Mouse (Mus musculus) T-helper 2 cell (primary cell): ENCODE results near the gene Pax7.

ENCODE experiments used
- in situ Hi-C: fragments of 300-600 bp; cut with MboI, MseI; formaldehyde crosslinking; loops from one replicate; pipeline ENCODE4 v1.15.1; 2025; ENCODE audit warnings: high pct_unique_total_duplicates

The Pax7 gene

GRCm38 (mm10) chr4:139831501-139832230, 1.7 kb downstream of the Pax7 start:
- in situ Hi-C loops = loop anchor here (25.0 kb wide), 1 partner anchor 294 kb away; the partner anchor contains the start of gene Iffo2

GRCm38 (mm10) chr4:139830581-139831387, 2.5 kb downstream of the Pax7 start:
- in situ Hi-C loops = loop anchor here (25.0 kb wide), 1 partner anchor 293 kb away; the partner anchor contains the start of gene Iffo2

GRCm38 (mm10) chr4:139830053-139830452, 3.3 kb downstream of the Pax7 start:
- in situ Hi-C loops = loop anchor here (25.0 kb wide), 1 partner anchor 293 kb away; the partner anchor contains the start of gene Iffo2

GRCm38 (mm10) chr4:139828871-139829590, 4.3 kb downstream of the Pax7 start:
- in situ Hi-C loops = loop anchor here (25.0 kb wide), 1 partner anchor 292 kb away; the partner anchor contains the start of gene Iffo2

- in situ Hi-C loops = loop anchor here (25.0 kb wide), 1 partner anchor 291 kb away; the partner anchor contains the start of gene Iffo2
Observed at GRCm38 (mm10) chr4:139828283-139828678, 5.0 kb downstream of the Pax7 start.

GRCm38 (mm10) chr4:139827501-139828282, 5.6 kb downstream of the Pax7 start:
- in situ Hi-C loops = loop anchor here (25.0 kb wide), 1 partner anchor 290 kb away; the partner anchor contains the start of gene Iffo2

GRCm38 (mm10) chr4:139826231-139826630, 7.1 kb downstream of the Pax7 start:
- in situ Hi-C loops = loop anchor here (25.0 kb wide), 1 partner anchor 289 kb away; the partner anchor contains the start of gene Iffo2

GRCm38 (mm10) chr4:139825326-139826112, 7.8 kb downstream of the Pax7 start:
- in situ Hi-C loops = loop anchor here (25.0 kb wide), 1 partner anchor 288 kb away; the partner anchor contains the start of gene Iffo2

- in situ Hi-C loops = loop anchor here (25.0 kb wide), 1 partner anchor 287 kb away; the partner anchor contains the start of gene Iffo2
Observed at GRCm38 (mm10) chr4:139824572-139825325, 8.6 kb downstream of the Pax7 start.

- in situ Hi-C loops = no loop called here
Observed at GRCm38 (mm10) chr4:139823870-139824472, 9.4 kb downstream of the Pax7 start.

GRCm38 (mm10) chr4:139823138-139823869, 10.0 kb downstream of the Pax7 start:
- in situ Hi-C loops = no loop called here

GRCm38 (mm10) chr4:139822214-139823137, 10.9 kb downstream of the Pax7 start:
- in situ Hi-C loops = no loop called here

GRCm38 (mm10) chr4:139821491-139822160, 11.7 kb downstream of the Pax7 start:
- in situ Hi-C loops = no loop called here

- in situ Hi-C loops = no loop called here
Observed at GRCm38 (mm10) chr4:139821071-139821470, 12.3 kb downstream of the Pax7 start.

GRCm38 (mm10) chr4:139819411-139820030, 13.8 kb downstream of the Pax7 start:
- in situ Hi-C loops = no loop called here

GRCm38 (mm10) chr4:139818163-139818562, 15.2 kb downstream of the Pax7 start:
- in situ Hi-C loops = no loop called here
